Mouse (Mus musculus) left cerebral cortex, adult 2 months (tissue): ENCODE data around the gene Rsc1a1. TPM values are rescaled to one million over a fixed set of nuclear protein-coding genes. Genes with fewer than 3 reads are reported as not detected.

Experiments
- DNase-seq, 2 experiments: peaks; one replicate each; pipeline ENCODE4 v3.0.0; 2021 to 2022; ENCODE audit warnings: low spot score in 2 of 2, mixed read lengths in 1 of 2; ENCODE audit errors: extremely low spot score in 1 of 2
- H3K27ac ChIP-seq: fragments of 200-600 bp; 2 replicates; pipeline ENCODE4 v1.8.1; 2022
- H3K4me3 ChIP-seq: fragments of 200-600 bp; 2 replicates; pipeline ENCODE4 v1.8.1; 2022
- CTCF ChIP-seq: fragments of 200-600 bp; IDR thresholded peaks from 2 replicates; pipeline ENCODE4 v1.8.1; 2022; ENCODE audit warnings: antibody characterized with exemption, mild to moderate bottlenecking, moderate library complexity
- intact Hi-C: fragments of 180-260 bp; cut with DNase I; formaldehyde crosslinking; loops from one replicate; pipeline ENCODE4 v1.15.1; 2025
- long read RNA-seq, 2 experiments: library from polyadenylated mRNA; stranded (forward); transcript quantifications; one replicate each; pipeline ENCODE4 v2.0.0; 2021; ENCODE audit warnings: borderline mapping rate in 2 of 2
- total RNA-seq, 2 experiments: library from RNA; stranded (reverse); gene quantifications; 2 replicates each; pipeline ENCODE4 v1.2.3; 2021

Gene Rsc1a1
- 1 to 10 TPM; 1.1 to 1.2 TPM for total RNA-seq
- long read RNA-seq, experiment 1, result 0 reads
- long read RNA-seq, experiment 2, result 0 reads

DNA sequence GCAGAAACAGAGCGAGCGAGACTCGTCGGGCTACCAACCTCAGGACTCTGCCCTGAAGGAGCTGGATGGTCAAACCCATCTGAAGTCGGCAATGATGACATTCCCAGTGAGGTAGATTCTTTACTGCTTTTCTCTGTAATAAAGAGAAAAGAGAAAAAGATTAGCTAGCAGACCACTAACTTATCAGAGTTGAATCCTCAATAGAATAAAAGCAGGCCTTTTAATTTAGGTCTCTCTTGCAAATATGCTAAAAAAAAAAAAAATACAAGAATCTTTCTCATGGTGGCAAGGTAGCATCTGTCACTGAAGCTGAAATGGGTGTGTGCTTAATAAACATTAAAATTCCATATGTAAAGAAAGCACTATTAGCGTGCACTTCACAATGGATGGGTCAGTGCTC, at the start of gene Rsc1a1:
Gene Rsc1a1, minus strand, starts transcription at position 101 of the 400 bp plus-strand sequence.
- intact Hi-C loops, result no loop called here
- TF ChIP-seq CTCF, result no peak
- H3K27ac ChIP-seq, result no peak within 1 kb of the TSS
- no peak for DNase-seq
- H3K4me3 ChIP-seq, result no peak within 1 kb of the TSS

GRCm38 (mm10) chr4:141735206-141735560, 49.8 kb upstream of the Rsc1a1 start:
- H3K27ac ChIP-seq, result peak overlapping the region; percentile 81
- DNase-seq, result no peak
- peak overlapping the region; percentile 52 for H3K4me3 ChIP-seq
- TF ChIP-seq CTCF, result no peak
- intact Hi-C loops, result no loop called here

- TF ChIP-seq CTCF, result no peak
- Histone ChIP-seq H3K4me3 (peak overlapping the region; percentile 52), H3K27ac (peak overlapping the region; percentile 81)
- intact Hi-C loops, result no loop called here
- peak; percentile 93 for DNase-seq
These were observed 49.2 kb upstream of the Rsc1a1 start for GRCm38 (mm10) chr4:141734446-141735205.

DNA sequence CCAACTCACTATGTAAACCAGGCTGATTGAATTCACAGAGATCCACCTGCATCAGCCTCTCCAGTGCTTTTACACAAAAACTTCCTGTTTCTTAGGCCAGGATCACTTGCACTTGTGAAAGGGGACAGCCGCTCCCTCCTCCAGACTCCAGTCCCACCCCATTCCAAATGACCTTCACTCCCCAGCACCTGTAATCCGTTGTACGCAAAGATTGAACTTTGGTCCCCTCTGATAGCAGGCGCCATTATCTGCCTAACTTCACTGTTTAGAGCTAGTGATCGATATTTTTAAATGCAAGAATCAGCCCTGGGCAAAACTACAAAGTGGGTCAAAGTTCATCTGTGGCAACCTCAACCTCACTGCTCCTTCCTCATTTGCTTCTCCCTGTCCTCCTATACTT, 46.4 kb upstream of the Rsc1a1 start:
- H3K27ac ChIP-seq, result no peak overlapping the region
- H3K4me3 ChIP-seq, result no peak overlapping the region
- intact Hi-C loops, result loop anchor here (2.0 kb wide), 1 partner anchor 49 kb away; no protein-coding TSS in a partner anchor
- no peak for TF ChIP-seq CTCF
- DNase-seq, result no peak

DNA sequence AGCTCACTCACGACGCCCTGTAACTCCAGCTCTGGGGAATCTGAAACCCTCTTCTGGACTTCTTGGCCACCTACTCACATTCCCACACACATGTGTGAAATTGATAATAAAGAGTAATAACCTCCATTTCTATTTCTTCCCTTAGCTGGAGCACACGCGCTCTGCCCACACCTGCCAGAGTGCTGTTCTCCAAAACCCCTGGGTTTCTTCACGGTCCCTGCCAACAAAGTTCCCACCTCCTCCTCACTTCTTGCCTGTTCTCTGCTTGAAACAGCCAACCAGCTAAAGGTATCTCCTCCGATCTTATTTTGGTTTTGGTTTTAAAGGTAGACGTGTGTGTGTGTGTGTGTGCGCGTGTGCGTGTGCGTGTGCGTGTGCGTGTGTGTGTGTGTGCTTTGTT, 45.0 kb upstream of the Rsc1a1 start:
- DNase-seq, result peak; percentile 22 to 37
- no peak overlapping the region; the same call in 1 of the 2 replicates for H3K27ac ChIP-seq
- TF ChIP-seq CTCF, result no peak
- no peak overlapping the region for H3K4me3 ChIP-seq
- intact Hi-C loops, result loop anchor here (2.0 kb wide), 1 partner anchor 50 kb away; no protein-coding TSS in a partner anchor

- no peak for DNase-seq
- TF ChIP-seq CTCF, result no peak
- H3K4me3 ChIP-seq, result no peak overlapping the region
- no peak overlapping the region; the same call in 1 of the 2 replicates for H3K27ac ChIP-seq
- intact Hi-C loops, result loop anchor here (10.0 kb wide), 1 partner anchor 226 kb away; no protein-coding TSS in a partner anchor
These were observed 43.9 kb upstream of the Rsc1a1 start for GRCm38 (mm10) chr4:141729266-141729665.

- no peak for DNase-seq
- intact Hi-C loops, result loop anchor here (10.0 kb wide), 1 partner anchor 229 kb away; no protein-coding TSS in a partner anchor
- TF ChIP-seq CTCF, result no peak
- H3K27ac ChIP-seq, result no peak overlapping the region
- no peak overlapping the region for H3K4me3 ChIP-seq
These were observed 40.3 kb upstream of the Rsc1a1 start for GRCm38 (mm10) chr4:141725738-141726137.

DNA sequence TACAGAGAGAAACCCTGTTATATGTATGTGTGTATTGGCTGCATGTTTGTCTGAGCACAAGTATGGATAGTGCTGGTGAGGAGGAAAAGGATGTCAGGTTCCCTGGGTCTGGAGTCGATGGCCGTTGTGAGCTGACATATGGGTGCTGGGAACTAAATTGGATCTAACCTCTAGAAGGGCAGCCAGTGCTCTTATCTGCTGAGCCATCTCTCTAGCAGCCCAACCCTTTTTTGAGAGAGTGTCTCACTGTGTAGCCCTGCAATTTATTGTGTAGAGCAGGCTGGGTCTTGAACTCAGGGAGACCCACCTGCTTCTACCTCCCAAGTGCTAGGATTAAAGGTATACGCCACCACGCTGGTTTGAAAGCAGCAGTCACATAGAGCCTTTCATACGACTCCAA, 39.9 kb upstream of the Rsc1a1 start:
- intact Hi-C loops, result loop anchor here (10.0 kb wide), 1 partner anchor 230 kb away; no protein-coding TSS in a partner anchor
- H3K27ac ChIP-seq, result no peak overlapping the region
- no peak for DNase-seq
- H3K4me3 ChIP-seq, result no peak overlapping the region
- no peak for TF ChIP-seq CTCF

DNA sequence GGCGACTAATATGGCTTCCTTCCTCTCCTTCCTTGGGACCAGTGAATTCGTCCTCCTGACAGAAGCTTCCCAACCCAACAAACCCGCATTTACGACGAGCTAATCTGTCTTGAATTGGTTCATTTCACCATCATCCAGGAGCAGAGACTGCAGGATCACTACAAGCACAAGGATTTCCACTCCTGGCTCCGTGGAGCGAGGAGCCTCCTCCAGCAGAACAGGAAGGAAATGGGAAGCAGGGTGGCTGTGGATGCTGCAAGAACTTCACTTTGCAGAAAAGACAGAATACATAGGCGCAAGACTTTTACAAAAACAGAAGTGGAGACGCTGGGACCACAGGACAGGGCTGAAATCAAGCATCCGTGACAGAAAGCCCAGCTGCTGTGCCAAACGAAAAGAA, 39.2 kb upstream of the Rsc1a1 start:
- intact Hi-C loops, result loop anchor here (10.0 kb wide), 1 partner anchor 230 kb away; no protein-coding TSS in a partner anchor
- no peak for TF ChIP-seq CTCF
- Histone ChIP-seq H3K4me3 (no peak overlapping the region), H3K27ac (no peak overlapping the region)
- no peak for DNase-seq

DNA sequence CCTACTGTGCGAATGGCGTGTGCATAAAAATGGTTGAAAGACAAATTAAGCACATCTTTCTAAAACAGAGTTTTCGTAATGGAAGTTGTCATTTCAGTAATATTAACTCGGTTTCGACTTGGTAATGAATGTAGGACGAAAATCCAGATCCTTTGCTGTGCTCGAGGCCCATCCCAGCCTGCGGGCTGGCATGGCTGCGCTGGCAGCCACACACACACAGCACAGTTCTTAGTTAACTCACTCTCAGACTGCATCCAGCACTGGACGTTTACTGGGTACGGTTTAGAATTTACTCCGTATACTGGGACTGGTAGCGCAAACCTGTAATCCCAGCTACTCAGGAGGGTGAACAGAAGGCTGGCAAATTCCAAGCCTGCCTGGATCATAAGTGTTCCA, 38.3 kb upstream of the Rsc1a1 start:
- DNase-seq, result peak in 1 of 2 experiments; percentile 16
- TF ChIP-seq CTCF, result no peak
- H3K27ac ChIP-seq, result peak overlapping the region; percentile 90
- peak overlapping the region; percentile 72 for H3K4me3 ChIP-seq
- intact Hi-C loops, result loop anchor here (2.0 to 10.0 kb wide), 2 partner anchors 69 to 231 kb away; partner anchors contain the start of gene Casp9

GRCm38 (mm10) chr4:141722731-141723672, 37.6 kb upstream of the Rsc1a1 start, which contains the start of gene Ddi2:
Gene Ddi2, minus strand, starts transcription at chr4:141723419.
- Histone ChIP-seq H3K27ac (peak within 1 kb of the TSS; percentile 94), H3K4me3 (peak within 1 kb of the TSS; percentile 72)
- no peak for TF ChIP-seq CTCF
- DNase-seq, result peak; percentile 95 to 96
- intact Hi-C loops, result loop anchor here (1.0 to 10.0 kb wide), 3 partner anchors 59 to 232 kb away; partner anchors contain the start of genes Casp9 and Plekhm2
